Mouse (Mus musculus): ENCODE measurements at regions not wholly inside any gene's neighbourhood (a gene's known extent, or its start where the extent isn't known, plus 50 kb on each side); places are given as distances from the start of the nearest gene placed in this dataset.

DNA sequence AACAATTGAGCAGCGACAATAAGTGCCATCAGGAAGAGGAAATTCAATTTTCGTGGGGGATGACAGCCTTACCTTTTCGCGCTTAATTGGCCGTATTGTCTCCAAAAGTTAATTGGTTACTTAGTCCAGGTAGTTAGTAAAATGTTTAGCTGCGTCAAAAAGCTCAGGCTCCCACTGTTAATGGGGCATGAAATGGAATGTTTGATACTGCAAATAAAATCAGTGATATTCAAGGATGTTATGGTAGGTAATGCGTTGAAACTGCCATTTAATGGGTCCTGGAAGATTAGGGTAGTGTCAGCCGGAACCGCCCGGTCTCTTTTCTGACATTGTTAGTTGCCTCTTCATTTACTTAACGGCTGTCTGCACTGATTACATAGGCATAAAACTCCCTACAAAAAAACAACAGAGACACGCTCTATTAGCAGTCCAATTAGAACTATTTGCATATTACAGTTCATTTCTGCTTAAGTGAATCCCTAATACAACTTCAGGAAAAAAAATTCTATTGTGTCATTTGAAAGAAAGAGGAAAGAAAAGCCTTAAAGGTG is 161.0 kb downstream of the Gm10295 start:
- TF ChIP-seq CTCF (conservative IDR thresholded peaks at IDR 0.05; ENCODE audit: insufficient read depth, insufficient read length, low read depth, low read length), result no peak
- no peak for TF ChIP-seq POLR2A (IDR thresholded peaks at IDR 0.05; ENCODE audit: low read depth, low read length)

All from kidney, adult 2 months (tissue).